Mouse (Mus musculus) ES-Bruce4 (cell line): Measurements from ENCODE around the gene Rapgef1.

ENCODE experiments used
- CTCF ChIP-seq: IDR thresholded peaks from one replicate; pipeline ENCODE4 v1.8.1; 2011; ENCODE audit warnings: low read depth, low read length
- EP300 ChIP-seq: IDR thresholded peaks from 2 replicates; pipeline ENCODE4 v1.6.1; 2011; ENCODE audit warnings: low read depth, low read length; ENCODE audit not compliant: insufficient read depth
- POLR2A ChIP-seq: IDR thresholded peaks from one replicate; pipeline ENCODE4 v1.8.1; 2011; ENCODE audit warnings: low read length; ENCODE audit not compliant: insufficient read depth

GRCm38 (mm10) chr2:29633101-29633554 lies 13.6 kb downstream of the Rapgef1 start:
- TF ChIP-seq EP300 (no peak), CTCF (no peak), POLR2A (no peak)
